In genomic region chrX:94213384-94213783, GRCm38 (mm10) we compare ENCODE assay signal across 7 mouse cellular contexts. TPM values are rescaled to one million over a fixed set of nuclear protein-coding genes. Genes with fewer than 3 reads are reported as not detected.
DNase-seq lines count a peak whose midpoint lies in the region; ATAC-seq and TF ChIP-seq lines count a peak whose summit lies in the region.

No protein-coding gene starts in this region.

- H3K4me2 ChIP-seq in forebrain, postnatal 0 days (ENCODE audit: low read depth): peak overlapping the region; percentile 55
- peak overlapping the region; percentile 69 for H3K4me2 ChIP-seq in liver, embryonic 13.5 days

- peaks cover 12% of the 10 kb centered on the region; the same call in 1 of the 2 replicates for H3K36me3 ChIP-seq in forebrain, postnatal 0 days (ENCODE audit: insufficient read depth)
- peaks cover 22% of the 10 kb centered on the region for H3K36me3 ChIP-seq in liver, embryonic 13.5 days

- H3K9me3 ChIP-seq in forebrain, postnatal 0 days (ENCODE audit: low read length): no peaks in the 10 kb centered on the region
- H3K9me3 ChIP-seq in liver, embryonic 13.5 days (replicated peaks): no peaks in the 10 kb centered on the region

- peak; percentile 23; the same call in 1 of the 2 replicates for TF ChIP-seq CTCF in forebrain, postnatal 0 days (IDR thresholded peaks at IDR 0.05; ENCODE audit: low read depth)

- no peaks in the 10 kb centered on the region for H3K27me3 ChIP-seq in forebrain, postnatal 0 days (ENCODE audit: insufficient read depth, low read length)
- H3K27me3 ChIP-seq in liver, embryonic 13.5 days: no peaks in the 10 kb centered on the region

- no peaks in the 10 kb centered on the region for H3K4me1 ChIP-seq in forebrain, postnatal 0 days (ENCODE audit: insufficient read depth)
- peaks cover 9% of the 10 kb centered on the region for H3K4me1 ChIP-seq in liver, embryonic 13.5 days (replicated peaks)

- 10% methylated on average over 7 of the region's 7 CpGs for WGBS in forebrain, postnatal 0 days
- 6% methylated on average over 7 of the region's 7 CpGs for WGBS in liver, embryonic 13.5 days (ENCODE audit: insufficient replicate concordance)

- ATAC-seq in forebrain, postnatal 0 days: peak; percentile 8
- no peak for ATAC-seq in liver, embryonic 13.5 days (ENCODE audit: low read depth)

- DNase-seq in lung, postnatal 10 days: peak; percentile 1
- no peak for DNase-seq in lung, adult 18-20 months
- DNase-seq in cerebellum, adult 18-20 months: peak; percentile 2 to 29
- DNase-seq in forebrain, postnatal 0 days: no peak
- no peak for DNase-seq in liver, embryonic 13.5 days
- DNase-seq in adrenal gland, postnatal 14 days: no peak
- DNase-seq in thymus, postnatal 10 days (ENCODE audit: low spot score in 2 of 2): no peak

- peak overlapping the region; percentile 88 for H3K27ac ChIP-seq in forebrain, postnatal 0 days (ENCODE audit: low read depth, low read length)
- H3K27ac ChIP-seq in liver, embryonic 13.5 days: peak overlapping the region; percentile 64; the same call in 1 of the 2 replicates

- peak overlapping the region; percentile 69 for H3K4me3 ChIP-seq in forebrain, postnatal 0 days (ENCODE audit: low read depth, low read length)
- peak overlapping the region; percentile 83 for H3K4me3 ChIP-seq in liver, embryonic 13.5 days (replicated peaks)

- H3K9ac ChIP-seq in forebrain, postnatal 0 days: peak overlapping the region; percentile 75; the same call in 1 of the 2 replicates
- peak overlapping the region; percentile 87; the same call in 1 of the 2 replicates for H3K9ac ChIP-seq in liver, embryonic 13.5 days

RNA-seq across cellular contexts. Expression of gene Eif2s3x, which starts 0.7 kb away (rescaled TPM):
- 212 and 233 TPM in 2 replicates for total RNA-seq in forebrain, postnatal 0 days (2014; rRNA removed)
- 68.4 and 94.9 TPM in 2 replicates for polyA plus RNA-seq in forebrain, postnatal 0 days (2015; fragmentation: Nextera tagmentation; extraction: Ambion mirVana)
- polyA plus RNA-seq in liver, embryonic 13.5 days (2015; fragmentation: Nextera tagmentation; extraction: Ambion mirVana): 52.6 and 71.1 TPM in 2 replicates
- total RNA-seq in adrenal gland, postnatal 14 days (2021): 110 and 127 TPM in 2 replicates

RNA-seq across cellular contexts. Expression of gene Klhl15, which starts 21.0 kb away (rescaled TPM):
- 14.8 and 20.5 TPM in 2 replicates for total RNA-seq in forebrain, postnatal 0 days (2014; rRNA removed)
- 6.1 and 7.3 TPM in 2 replicates for polyA plus RNA-seq in forebrain, postnatal 0 days (2015; fragmentation: Nextera tagmentation; extraction: Ambion mirVana)
- 3.8 and 4.8 TPM in 2 replicates for polyA plus RNA-seq in liver, embryonic 13.5 days (2015; fragmentation: Nextera tagmentation; extraction: Ambion mirVana)
- 15.7 and 15.9 TPM in 2 replicates for total RNA-seq in adrenal gland, postnatal 14 days (2021)

Comparison
In these comparisons a context has a peak if more than half of its experiments do, and no peak if none do; other contexts are left out.
1. DNase-seq: peak in lung, postnatal 10 days (single experiment) and cerebellum, adult 18-20 months (2 of 2); none in lung, adult 18-20 months (0 of 2), forebrain, postnatal 0 days (single experiment), liver, embryonic 13.5 days (single experiment), adrenal gland, postnatal 14 days (single experiment) and thymus, postnatal 10 days (0 of 2).